Mouse (Mus musculus) mouse embryonic stem cell (cell line): ENCODE results near the gene Tnfrsf18.

Experiments used
- in situ Hi-C, 2 experiments: fragments of 300-500 bp; cut with MboI; formaldehyde crosslinking; loops; 1 replicate in 1 of 2; 3 replicates in 1 of 2; pipeline ENCODE4 v1.14.3; 2019 to 2020; ENCODE audit warnings: low sequenced_read_pairs in 2 of 2, low pct_unique_long_range_greater_than_20kb in 1 of 2, mixed read lengths in 1 of 2; ENCODE audit not compliant: unreplicated experiment in 1 of 2

Tnfrsf18 gene

GRCm38 (mm10) chr4:156031255-156031592 lies 5.3 kb downstream of the Tnfrsf18 start:
- in situ Hi-C loops: loop anchor here in 1 of 2 experiments (5.0 kb wide), 1 partner anchor 66 kb away; no protein-coding TSS in a partner anchor

DNA sequence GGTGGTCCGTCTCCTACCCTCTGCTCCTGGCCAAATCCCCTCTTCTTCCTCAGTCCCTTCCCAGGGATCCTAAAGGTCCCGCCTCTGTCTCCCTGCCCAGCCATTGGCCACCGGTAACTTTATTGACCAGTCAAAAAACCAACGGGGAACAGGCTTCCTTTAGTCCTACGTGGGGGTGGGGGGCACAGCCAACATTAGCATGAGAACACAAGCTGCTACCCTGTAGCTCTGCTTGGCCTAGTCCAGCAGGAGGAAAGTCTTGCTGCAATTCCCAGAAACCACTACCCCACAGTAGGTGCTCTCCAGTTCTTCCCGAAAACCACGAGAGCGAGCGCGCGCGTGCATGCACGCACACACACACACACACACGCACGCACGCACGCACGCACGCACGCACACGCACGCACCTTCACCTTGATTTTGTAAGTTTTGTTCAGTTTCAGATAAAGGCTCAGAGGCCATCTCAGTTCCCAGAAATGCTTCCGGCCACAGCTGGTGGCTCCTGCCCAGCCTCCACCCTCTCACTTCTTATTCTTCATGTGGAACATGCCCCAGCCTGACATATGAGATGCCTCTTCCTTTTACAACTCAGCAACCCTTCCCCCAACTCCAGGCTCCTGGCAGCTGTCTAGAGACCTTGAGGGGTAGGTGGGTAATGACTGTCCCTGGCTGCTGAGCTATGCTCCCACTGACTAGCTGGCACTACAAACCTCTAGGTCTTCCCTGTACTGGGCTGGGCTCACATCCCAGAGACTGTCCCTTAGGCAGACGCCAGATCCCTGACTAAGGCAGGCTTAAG lies 5.8 kb downstream of the Tnfrsf18 start:
- in situ Hi-C loops: loop anchor here in 1 of 2 experiments (5.0 kb wide), 1 partner anchor 66 kb away; no protein-coding TSS in a partner anchor

- in situ Hi-C loops: loop anchor here in 1 of 2 experiments (5.0 kb wide), 1 partner anchor 64 kb away; no protein-coding TSS in a partner anchor
Observed at GRCm38 (mm10) chr4:156032856-156033255, 6.9 kb downstream of the Tnfrsf18 start.

GRCm38 (mm10) chr4:156033476-156034119 lies 7.6 kb downstream of the Tnfrsf18 start:
- in situ Hi-C loops: loop anchor here in 1 of 2 experiments (5.0 kb wide), 1 partner anchor 64 kb away; no protein-coding TSS in a partner anchor

DNA sequence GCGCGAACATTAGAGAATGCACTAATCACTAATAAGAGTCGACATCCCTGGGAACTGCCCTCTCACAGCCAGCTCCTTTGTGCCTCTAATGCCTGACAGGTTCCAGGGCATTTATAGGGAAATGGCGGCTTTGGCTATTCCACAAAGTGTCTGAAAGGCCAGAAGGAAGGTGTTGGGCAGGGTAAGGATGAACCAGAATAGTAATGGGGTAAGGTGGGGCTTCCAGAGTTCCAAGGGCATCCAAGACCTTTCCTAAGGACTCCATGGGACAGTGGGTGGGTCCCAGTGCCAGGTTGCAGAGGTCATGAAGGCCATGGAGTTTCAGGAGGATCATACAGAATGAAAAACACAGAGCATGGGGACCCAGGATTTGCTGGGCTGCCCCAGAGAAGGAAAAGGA lies 8.3 kb downstream of the Tnfrsf18 start:
- in situ Hi-C loops: loop anchor here in 1 of 2 experiments (5.0 kb wide), 1 partner anchor 63 kb away; no protein-coding TSS in a partner anchor

DNA sequence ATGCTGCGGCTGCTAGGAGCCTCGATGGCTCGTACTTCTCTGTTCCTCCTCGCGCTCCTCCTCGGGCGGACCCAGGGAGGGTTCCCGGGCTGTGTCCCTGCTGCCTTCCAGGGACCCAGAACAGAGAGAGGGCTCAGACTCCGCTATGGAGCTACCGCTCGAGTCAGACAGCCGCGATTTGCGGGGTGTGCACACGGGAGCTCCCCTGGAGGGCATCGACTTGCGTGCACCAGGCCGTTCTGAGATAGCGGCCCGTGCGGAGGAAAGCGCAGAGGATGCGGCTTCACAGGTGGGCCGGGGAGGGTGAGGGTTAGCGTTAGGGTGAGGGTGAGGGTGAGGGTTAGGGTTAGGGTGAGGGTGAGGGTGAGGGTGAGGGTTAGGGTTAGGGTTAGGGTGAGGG lies 8.9 kb downstream of the Tnfrsf18 start:
- in situ Hi-C loops: loop anchor here in 1 of 2 experiments (5.0 kb wide), 1 partner anchor 62 kb away; no protein-coding TSS in a partner anchor

- in situ Hi-C loops: no loop called here
Observed at GRCm38 (mm10) chr4:156044754-156045153, 18.8 kb downstream of the Tnfrsf18 start.

GRCm38 (mm10) chr4:156049779-156050178 lies 23.8 kb downstream of the Tnfrsf18 start:
- in situ Hi-C loops: no loop called here

DNA sequence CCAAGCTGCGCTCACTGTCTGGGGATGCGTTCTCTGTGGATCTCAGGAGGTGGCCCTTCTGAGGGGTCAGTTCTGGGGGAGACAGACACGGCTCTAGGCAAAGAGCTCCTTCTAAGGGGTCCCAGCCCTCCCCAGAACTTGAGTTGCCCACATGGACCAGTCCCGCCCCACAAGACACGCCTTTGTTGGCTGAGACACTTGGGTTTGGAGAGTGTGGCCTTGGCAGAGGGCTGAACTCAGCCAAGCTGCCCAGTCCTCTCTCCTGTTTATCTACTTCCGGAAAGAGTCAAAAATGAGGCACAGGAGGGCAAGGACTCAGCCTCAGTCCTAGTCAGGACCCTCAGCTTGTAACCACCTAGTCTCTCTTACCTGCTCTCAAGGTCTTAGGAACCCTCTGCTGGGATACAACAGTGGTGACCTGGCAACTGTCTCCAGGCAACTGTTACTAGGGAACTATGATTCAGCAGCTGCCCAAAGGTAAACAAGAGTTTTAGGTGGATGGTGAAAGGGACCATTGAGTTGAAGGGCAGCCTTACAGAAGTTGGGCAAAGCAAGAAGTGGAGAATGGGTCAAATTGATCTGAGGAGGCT lies 24.5 kb downstream of the Tnfrsf18 start:
- in situ Hi-C loops: no loop called here

GRCm38 (mm10) chr4:156053113-156053512 lies 27.1 kb downstream of the Tnfrsf18 start:
- in situ Hi-C loops: no loop called here

DNA sequence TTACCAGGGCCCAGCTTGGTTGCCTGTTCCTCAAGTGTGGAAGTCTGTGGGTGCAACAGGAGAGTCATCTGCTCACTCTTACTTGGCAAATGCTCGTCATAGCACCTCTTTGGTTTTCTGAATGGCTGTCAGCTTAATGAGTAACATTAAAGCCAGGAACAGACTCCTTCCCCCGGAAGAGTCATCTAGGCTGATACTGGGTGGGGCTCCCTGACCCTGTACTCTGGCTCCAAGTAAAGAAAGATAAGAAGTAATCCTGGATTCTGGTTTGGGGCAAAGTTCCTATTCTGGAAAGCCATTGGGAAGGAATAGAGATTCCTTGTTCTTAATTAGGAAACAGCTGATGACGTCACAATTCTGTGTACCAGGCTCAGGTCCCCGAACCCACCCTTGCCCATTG lies 28.2 kb downstream of the Tnfrsf18 start:
- in situ Hi-C loops: no loop called here

GRCm38 (mm10) chr4:156054606-156055005 lies 28.6 kb downstream of the Tnfrsf18 start:
- in situ Hi-C loops: no loop called here

DNA sequence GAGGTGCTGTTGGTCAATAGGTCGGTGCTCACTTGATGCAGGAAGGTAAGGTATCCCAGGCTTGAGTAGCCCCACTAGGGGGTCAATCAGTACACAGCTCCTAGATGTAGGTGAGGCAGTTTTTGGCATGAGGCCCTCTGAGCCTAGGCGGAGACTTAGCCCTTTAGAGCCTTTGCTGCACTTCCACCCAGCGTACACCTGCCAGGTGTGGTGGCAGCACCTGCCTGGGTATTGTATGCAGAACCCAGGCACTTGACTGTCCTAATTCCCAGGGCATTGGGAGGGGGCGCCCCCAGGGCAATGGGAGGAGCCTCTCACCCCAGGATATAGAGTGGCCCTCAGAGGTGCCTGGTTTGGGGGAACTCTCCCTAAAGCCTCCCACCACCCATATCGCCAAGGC lies 29.2 kb downstream of the Tnfrsf18 start:
- in situ Hi-C loops: no loop called here

GRCm38 (mm10) chr4:156057702-156058101 lies 31.7 kb downstream of the Tnfrsf18 start:
- in situ Hi-C loops: no loop called here

DNA sequence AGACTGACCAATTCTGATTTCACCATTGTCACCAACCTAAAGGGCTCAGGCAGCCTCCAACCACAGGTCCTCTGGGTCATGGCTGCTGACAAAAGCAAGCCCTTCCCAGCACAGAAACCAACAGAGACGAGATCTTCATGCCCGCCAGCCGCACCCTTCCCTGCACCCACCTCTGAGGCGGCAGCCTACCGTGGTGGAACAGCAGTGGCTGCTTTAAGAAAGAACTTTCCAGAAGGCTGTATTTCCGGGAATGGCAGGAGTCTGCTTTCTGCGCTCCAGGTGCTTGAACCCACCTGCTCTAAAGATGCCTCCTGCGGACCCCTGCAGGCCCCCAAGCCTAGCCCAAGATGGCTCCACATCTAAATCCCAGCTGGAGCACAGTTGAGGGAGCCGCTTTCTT lies 32.9 kb downstream of the Tnfrsf18 start:
- in situ Hi-C loops: no loop called here

DNA sequence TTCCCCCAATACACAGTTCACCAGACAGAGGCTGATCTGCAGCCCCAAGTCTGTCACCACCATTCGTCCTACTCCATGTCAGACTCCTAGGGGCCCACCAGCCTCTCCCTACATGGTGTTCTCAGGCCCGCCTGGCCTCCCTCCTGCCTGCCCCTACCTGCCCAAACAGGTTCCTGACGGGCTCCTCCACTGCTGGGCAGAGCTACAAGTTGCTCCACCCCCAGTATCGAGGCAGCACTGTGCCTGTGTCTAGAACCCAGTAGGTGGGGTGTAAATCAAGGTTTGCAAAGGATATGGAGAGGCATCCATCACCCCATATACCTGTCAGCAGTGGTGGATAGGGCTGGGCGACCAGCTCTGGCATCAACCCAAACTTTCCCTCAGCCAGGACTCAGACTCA lies 33.3 kb downstream of the Tnfrsf18 start, which contains the start of gene Ttll10:
TSS of gene Ttll10 (minus strand) at position 154 of the 400 bp plus-strand sequence.
- in situ Hi-C loops: no loop called here

DNA sequence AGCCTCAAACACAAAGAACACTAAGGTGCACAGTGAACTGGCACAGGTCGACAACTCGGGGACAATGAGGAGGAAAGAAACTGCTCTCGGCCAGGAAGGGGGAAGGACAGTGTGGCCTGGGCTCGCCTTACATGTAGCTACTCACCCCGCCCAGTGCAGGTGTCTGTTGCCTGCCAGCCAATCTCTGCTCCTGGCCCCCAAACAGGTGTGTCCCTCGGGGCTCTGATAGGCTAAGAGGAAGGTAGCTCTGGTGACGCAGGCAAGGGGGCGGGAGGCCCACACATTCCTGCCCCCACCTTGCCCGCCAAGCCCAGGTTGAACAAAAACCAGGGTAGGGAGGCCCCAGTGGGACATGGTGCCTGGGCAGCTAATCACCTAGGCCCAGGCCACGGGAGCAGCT lies 33.7 kb downstream of the Tnfrsf18 start:
- in situ Hi-C loops: no loop called here

GRCm38 (mm10) chr4:156063861-156064509 lies 38.0 kb downstream of the Tnfrsf18 start:
- in situ Hi-C loops: no loop called here

DNA sequence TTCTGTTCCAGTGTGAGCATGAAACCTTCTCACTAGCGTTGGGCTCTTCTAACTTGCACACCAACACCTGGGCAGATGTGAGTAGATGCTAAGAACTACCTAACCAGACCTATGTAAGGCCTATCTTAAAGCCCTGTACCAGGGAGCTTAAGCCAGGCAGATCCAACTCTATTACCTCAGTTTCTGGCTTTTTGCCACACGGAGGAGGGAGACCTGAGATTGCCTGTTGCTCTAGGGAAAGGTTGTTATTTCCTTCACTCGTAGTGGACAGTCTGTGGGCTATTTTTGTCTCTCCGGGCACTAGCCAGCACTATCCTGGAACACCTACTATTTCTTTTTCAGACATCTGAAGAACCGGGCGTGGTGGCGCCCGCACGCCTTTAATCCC lies 38.5 kb downstream of the Tnfrsf18 start:
- in situ Hi-C loops: no loop called here
